Mouse (Mus musculus) left cerebral cortex, adult 8-10 months (tissue): ENCODE results near the gene Klhdc4. TPM values are rescaled to one million over a fixed set of nuclear protein-coding genes. Genes with fewer than 3 reads are reported as not detected.

Experiments used
- DNase-seq, 2 experiments: peaks; one replicate each; pipeline ENCODE4 v3.0.0; 2022; ENCODE audit warnings: low spot score in 2 of 2
- total RNA-seq, 4 experiments: library from RNA; stranded (reverse); gene quantifications; 2 replicates each; pipeline ENCODE4 v1.2.4; 2022

Gene Klhdc4
- total RNA-seq, 4 experiments from 2014 or later, result 28.9 to 35.0 (median 32.2) TPM

- peak; percentile 23 to 74 for DNase-seq
These were observed 19.7 kb downstream of the Klhdc4 start for GRCm38 (mm10) chr8:121809524-121810155.

- no peak for DNase-seq
These were observed 21.3 kb downstream of the Klhdc4 start for GRCm38 (mm10) chr8:121808032-121808431.

GRCm38 (mm10) chr8:121806126-121806525 is 23.2 kb downstream of the Klhdc4 start:
- no peak for DNase-seq

GRCm38 (mm10) chr8:121804829-121805228 is 24.5 kb downstream of the Klhdc4 start:
- no peak for DNase-seq

- DNase-seq, result no peak
These were observed 31.0 kb downstream of the Klhdc4 start for GRCm38 (mm10) chr8:121798401-121798800.

GRCm38 (mm10) chr8:121796406-121796805 is 33.0 kb downstream of the Klhdc4 start:
- no peak for DNase-seq

GRCm38 (mm10) chr8:121795461-121795860 is 33.9 kb downstream of the Klhdc4 start:
- DNase-seq, result no peak

- no peak for DNase-seq
These were observed 35.2 kb downstream of the Klhdc4 start for GRCm38 (mm10) chr8:121794151-121794550.

GRCm38 (mm10) chr8:121792627-121793026 is 36.7 kb downstream of the Klhdc4 start:
- no peak for DNase-seq

- no peak for DNase-seq
These were observed 37.2 kb downstream of the Klhdc4 start for GRCm38 (mm10) chr8:121792159-121792558.

GRCm38 (mm10) chr8:121788786-121789185 is 40.6 kb downstream of the Klhdc4 start:
- no peak for DNase-seq

- peak in 1 of 2 experiments; percentile 84 for DNase-seq
These were observed 42.8 kb downstream of the Klhdc4 start for GRCm38 (mm10) chr8:121786542-121786941.

- DNase-seq, result no peak
These were observed 46.9 kb downstream of the Klhdc4 start for GRCm38 (mm10) chr8:121782493-121782892.

GRCm38 (mm10) chr8:121773876-121774275 is 55.5 kb downstream of the Klhdc4 start:
- no peak for DNase-seq

GRCm38 (mm10) chr8:121770845-121771752 is 58.3 kb downstream of the Klhdc4 start:
- peak in 1 of 2 experiments; percentile 56 for DNase-seq

- no peak for DNase-seq
These were observed 59.7 kb downstream of the Klhdc4 start for GRCm38 (mm10) chr8:121769621-121770020.

GRCm38 (mm10) chr8:121769095-121769494 is 60.3 kb downstream of the Klhdc4 start:
- no peak for DNase-seq

GRCm38 (mm10) chr8:121765594-121766138 is 63.7 kb downstream of the Klhdc4 start:
- DNase-seq, result no peak

- DNase-seq, result no peak
These were observed 65.7 kb downstream of the Klhdc4 start for GRCm38 (mm10) chr8:121763700-121764013.

- DNase-seq, result peak in 1 of 2 experiments; percentile 55
These were observed 66.2 kb downstream of the Klhdc4 start for GRCm38 (mm10) chr8:121762999-121763699.

GRCm38 (mm10) chr8:121761480-121761879 is 67.9 kb downstream of the Klhdc4 start:
- DNase-seq, result no peak

GRCm38 (mm10) chr8:121760484-121760883 is 68.9 kb downstream of the Klhdc4 start:
- DNase-seq, result no peak
